ENCODE assay signal across 8 mouse cellular contexts in genomic region chr6:5495961-5496853, GRCm38 (mm10). TPM values are rescaled to one million over a fixed set of nuclear protein-coding genes. Genes with fewer than 3 reads are reported as not detected.
DNase-seq lines count a peak whose midpoint lies in the region; ATAC-seq and TF ChIP-seq lines count a peak whose summit lies in the region.

TSS of gene Pdk4 (minus strand) at chr6:5496309.

- H3K27me3 ChIP-seq in forebrain, embryonic 10.5 days (ENCODE audit: poor library complexity, severe bottlenecking), result peaks cover 28% of the 10 kb centered on the region
- H3K27me3 ChIP-seq in heart, embryonic 12.5 days (replicated peaks), result no peaks in the 10 kb centered on the region
- H3K27me3 ChIP-seq in kidney, embryonic 16.5 days (ENCODE audit: insufficient read depth, low read length), result no peaks in the 10 kb centered on the region
- no peaks in the 10 kb centered on the region for H3K27me3 ChIP-seq in limb, embryonic 14.5 days (ENCODE audit: control insufficient read depth, insufficient read depth, low read length)
- 0 out of 2 replicates have a peak, but pooled peaks cover 3% of the 10 kb centered on the region for H3K27me3 ChIP-seq in midbrain, postnatal 0 days (ENCODE audit: insufficient read depth, low read length)

- peak within 1 kb of the TSS; percentile 65 for H3K4me3 ChIP-seq in forebrain, embryonic 10.5 days
- peak within 1 kb of the TSS; percentile 70 for H3K4me3 ChIP-seq in heart, embryonic 12.5 days
- H3K4me3 ChIP-seq in kidney, embryonic 16.5 days (ENCODE audit: low read length), result peak within 1 kb of the TSS; percentile 59
- H3K4me3 ChIP-seq in limb, embryonic 14.5 days (replicated peaks; ENCODE audit: low read length), result peak within 1 kb of the TSS; percentile 45
- peak within 1 kb of the TSS; percentile 51 for H3K4me3 ChIP-seq in midbrain, postnatal 0 days (ENCODE audit: low read depth, low read length)

- ATAC-seq in heart, embryonic 12.5 days (ENCODE audit: insufficient number of reproducible peaks, low FRiP score), result peak; percentile 88
- peak; percentile 97 for ATAC-seq in kidney, embryonic 16.5 days (ENCODE audit: low FRiP score, low TSS enrichment)
- peak; percentile 96 for ATAC-seq in limb, embryonic 14.5 days (ENCODE audit: low FRiP score, low read depth)
- peak; percentile 94 for ATAC-seq in midbrain, postnatal 0 days (ENCODE audit: low FRiP score)

- H3K9me3 ChIP-seq in forebrain, embryonic 10.5 days, result no peaks in the 10 kb centered on the region
- H3K9me3 ChIP-seq in heart, embryonic 12.5 days (replicated peaks), result no peaks in the 10 kb centered on the region
- H3K9me3 ChIP-seq in kidney, embryonic 16.5 days (ENCODE audit: low read length), result no peaks in the 10 kb centered on the region
- H3K9me3 ChIP-seq in limb, embryonic 14.5 days (ENCODE audit: control insufficient read depth, low read length), result no peaks in the 10 kb centered on the region
- H3K9me3 ChIP-seq in midbrain, postnatal 0 days (ENCODE audit: low read length), result no peaks in the 10 kb centered on the region

- H3K9ac ChIP-seq in heart, embryonic 12.5 days, result peak within 1 kb of the TSS; percentile 81
- peak within 1 kb of the TSS; percentile 67 for H3K9ac ChIP-seq in kidney, embryonic 16.5 days (replicated peaks; ENCODE audit: low read length)
- peak within 1 kb of the TSS; percentile 57 for H3K9ac ChIP-seq in limb, embryonic 14.5 days (ENCODE audit: low read depth, low read length, severe bottlenecking)
- peak within 1 kb of the TSS; percentile 48; the same call in 1 of the 2 replicates for H3K9ac ChIP-seq in midbrain, postnatal 0 days (replicated peaks; ENCODE audit: low read length, poor library complexity, severe bottlenecking)

- no peak for TF ChIP-seq CTCF in midbrain, postnatal 0 days (IDR thresholded peaks at IDR 0.05)

- peak within 1 kb of the TSS; percentile 87 for H3K4me2 ChIP-seq in heart, embryonic 12.5 days
- peak within 1 kb of the TSS; percentile 95 for H3K4me2 ChIP-seq in kidney, embryonic 16.5 days (replicated peaks; ENCODE audit: low read depth, low read length)
- peak within 1 kb of the TSS; percentile 98 for H3K4me2 ChIP-seq in limb, embryonic 14.5 days (replicated peaks; ENCODE audit: low read depth, low read length, severe bottlenecking)
- peak within 1 kb of the TSS; percentile 100 for H3K4me2 ChIP-seq in midbrain, postnatal 0 days (ENCODE audit: low read depth, low read length, poor library complexity, severe bottlenecking)

- TF ChIP-seq POLR2A in limb, embryonic 14.5 days (IDR thresholded peaks at IDR 0.05; ENCODE audit: borderline replicate concordance, extremely low read depth, insufficient read depth, insufficient read length), result no peak

- peaks cover 14% of the 10 kb centered on the region for H3K4me1 ChIP-seq in forebrain, embryonic 10.5 days
- H3K4me1 ChIP-seq in heart, embryonic 12.5 days (replicated peaks), result peaks cover 11% of the 10 kb centered on the region; the same call in 1 of the 2 replicates
- peaks cover 5% of the 10 kb centered on the region; the same call in 1 of the 2 replicates for H3K4me1 ChIP-seq in kidney, embryonic 16.5 days (ENCODE audit: insufficient read depth, low read length)
- H3K4me1 ChIP-seq in limb, embryonic 14.5 days (ENCODE audit: control insufficient read depth, insufficient read depth, low read length), result no peaks in the 10 kb centered on the region
- peaks cover 3% of the 10 kb centered on the region; the same call in 1 of the 2 replicates for H3K4me1 ChIP-seq in midbrain, postnatal 0 days (ENCODE audit: insufficient read depth, low read length)

- DNase-seq in thymus, adult 18-20 months, result peak; percentile 25 to 28
- DNase-seq in thymus, postnatal 10 days (ENCODE audit: low spot score in 2 of 2), result no peak
- peak; percentile 50 for DNase-seq in forebrain, embryonic 10.5 days (ENCODE audit: extremely low spot score, low spot score)
- DNase-seq in limb, embryonic 14.5 days (ENCODE audit: low spot score), result peak; percentile 92
- DNase-seq in midbrain, postnatal 0 days (ENCODE audit: low spot score), result peak; percentile 87
- DNase-seq in testis, postnatal 14 days (ENCODE audit: low spot score), result peak; percentile 85

- no peaks in the 10 kb centered on the region for H3K36me3 ChIP-seq in forebrain, embryonic 10.5 days (replicated peaks)
- H3K36me3 ChIP-seq in heart, embryonic 12.5 days, result peaks cover 17% of the 10 kb centered on the region
- H3K36me3 ChIP-seq in kidney, embryonic 16.5 days (ENCODE audit: insufficient read depth, low read length), result no peaks in the 10 kb centered on the region
- H3K36me3 ChIP-seq in limb, embryonic 14.5 days (ENCODE audit: control insufficient read depth, insufficient read depth, low read length), result no peaks in the 10 kb centered on the region
- no peaks in the 10 kb centered on the region for H3K36me3 ChIP-seq in midbrain, postnatal 0 days (ENCODE audit: insufficient read depth, low read length)

- peak within 1 kb of the TSS; percentile 76 for H3K27ac ChIP-seq in forebrain, embryonic 10.5 days
- peak within 1 kb of the TSS; percentile 93 for H3K27ac ChIP-seq in heart, embryonic 12.5 days (ENCODE audit: poor library complexity, severe bottlenecking)
- peak within 1 kb of the TSS; percentile 60 for H3K27ac ChIP-seq in kidney, embryonic 16.5 days (ENCODE audit: low read length)
- no peak within 1 kb of the TSS for H3K27ac ChIP-seq in limb, embryonic 14.5 days (replicated peaks; ENCODE audit: low read depth, low read length)
- H3K27ac ChIP-seq in midbrain, postnatal 0 days (ENCODE audit: low read depth, low read length), result no peak within 1 kb of the TSS

- 2% methylated on average over 43 of the region's 43 CpGs for WGBS in forebrain, embryonic 10.5 days
- under 1% methylated on average over 43 of the region's 43 CpGs for WGBS in heart, embryonic 12.5 days
- under 1% methylated on average over 43 of the region's 43 CpGs for WGBS in kidney, embryonic 16.5 days
- WGBS in limb, embryonic 14.5 days, result 2% methylated on average over 33 of the region's 43 CpGs
- WGBS in midbrain, postnatal 0 days, result 1% methylated on average over 43 of the region's 43 CpGs

RNA-seq across cellular contexts. Expression of gene Pdk4, which starts in this region (rescaled TPM):
- 0.63 TPM in 2 replicates for polyA plus RNA-seq in forebrain, embryonic 10.5 days (2016; fragmentation: Nextera tagmentation; extraction: Ambion mirVana)
- polyA plus RNA-seq in heart, embryonic 12.5 days (2016; fragmentation: Nextera tagmentation; extraction: Ambion mirVana), result 20.4 and 22.5 TPM in 2 replicates
- 3.6 and 4.2 TPM in 2 replicates for polyA plus RNA-seq in kidney, embryonic 16.5 days (2015; fragmentation: Nextera tagmentation; extraction: Ambion mirVana)
- polyA plus RNA-seq in limb, embryonic 14.5 days (2012; rRNA removed), result 2.4 and 3.0 TPM in 2 replicates
- polyA plus RNA-seq in limb, embryonic 14.5 days (2014; fragmentation: Nextera tagmentation; extraction: Ambion mirVana), result 2.0 and 3.3 TPM in 2 replicates
- 0.99 and 1.0 TPM in 2 replicates for total RNA-seq in midbrain, postnatal 0 days (2014; rRNA removed)
- polyA plus RNA-seq in midbrain, postnatal 0 days (2015; fragmentation: Nextera tagmentation; extraction: Ambion mirVana), result 2.1 and 2.5 TPM in 2 replicates

Comparison
In these comparisons a context has a peak if more than half of its experiments do, and no peak if none do; other contexts are left out.
1. DNase-seq: peak in thymus, adult 18-20 months (2 of 2), limb, embryonic 14.5 days (single experiment), midbrain, postnatal 0 days (single experiment) and testis, postnatal 14 days (single experiment); none in thymus, postnatal 10 days (0 of 2).
2. Peak in DNase-seq, H3K4me3 ChIP-seq and H3K27ac ChIP-seq in forebrain, embryonic 10.5 days; RNA of the gene not detected or under 1 TPM.
3. H3K27ac ChIP-seq: peak in heart, embryonic 12.5 days (single experiment) and kidney, embryonic 16.5 days (single experiment); none in limb, embryonic 14.5 days (single experiment) and midbrain, postnatal 0 days (single experiment).
4. Peak in every context shown above with its lines, with median percentiles within 50 percentile points of each other: H3K4me3 ChIP-seq, ATAC-seq, H3K4me2 ChIP-seq and H3K9ac ChIP-seq.